Mouse (Mus musculus) MEL (cell line): ENCODE results near the gene Dus2. TPM values are rescaled to one million over a fixed set of nuclear protein-coding genes. Genes with fewer than 3 reads are reported as not detected.

ENCODE experiments used
- DNase-seq: peaks from one replicate; pipeline ENCODE4 v3.0.0; 2011; ENCODE audit warnings: low read depth, low spot score
- H3K27ac ChIP-seq: 2 replicates; pipeline ENCODE4 v1.5.1; 2012; ENCODE audit warnings: low read depth, mild to moderate bottlenecking, control low read depth, low read length, moderate library complexity; ENCODE audit not compliant: control insufficient read depth
- H3K27me3 ChIP-seq, 2 experiments: fragments of 150-350 bp in 1 of 2; sonication (generic) in 1 of 2; 2 replicates each; pipeline ENCODE4 v1.6.1; 2012; ENCODE audit warnings: low read length in 2 of 2, mild to moderate bottlenecking in 2 of 2, improper control_type of control experiment in 1 of 2, moderate library complexity in 1 of 2; ENCODE audit not compliant: insufficient read depth in 2 of 2, control insufficient read depth in 1 of 2
- H3K36me3 ChIP-seq, 2 experiments: 2 replicates each; pipeline ENCODE4 v1.6.1; 2012 to 2014; ENCODE audit warnings: low read length in 2 of 2, improper control_type of control experiment in 1 of 2, inconsistent platforms in 1 of 2, mild to moderate bottlenecking in 1 of 2; ENCODE audit not compliant: insufficient read depth in 2 of 2, control insufficient read depth in 1 of 2
- H3K4me1 ChIP-seq, 2 experiments: fragments of 150-350 bp in 1 of 2; sonication (generic) in 1 of 2; 2 replicates each; pipeline ENCODE4 v1.6.1; 2012; ENCODE audit warnings: low read length in 2 of 2, improper control_type of control experiment in 1 of 2, mild to moderate bottlenecking in 1 of 2; ENCODE audit not compliant: insufficient read depth in 2 of 2, control insufficient read depth in 1 of 2
- H3K4me3 ChIP-seq, 2 experiments: fragments of 150-350 bp in 1 of 2; sonication (generic) in 1 of 2; 2 replicates each; pipeline ENCODE4 v1.5.1; 2012; ENCODE audit warnings: low read depth in 2 of 2, low read length in 2 of 2, mild to moderate bottlenecking in 2 of 2, moderate library complexity in 2 of 2, control low read depth in 1 of 2, improper control_type of control experiment in 1 of 2; ENCODE audit not compliant: control insufficient read depth in 1 of 2, insufficient read depth in 1 of 2
- H3K79me2 ChIP-seq: 2 replicates; pipeline ENCODE4 v1.6.1; 2012; ENCODE audit warnings: mild to moderate bottlenecking, low read length, moderate library complexity; ENCODE audit not compliant: control insufficient read depth, poor library complexity, insufficient read depth
- H3K9ac ChIP-seq: 2 replicates; pipeline ENCODE4 v1.6.1; 2012; ENCODE audit warnings: low read depth, mild to moderate bottlenecking, control low read depth, low read length, moderate library complexity; ENCODE audit not compliant: control insufficient read depth, poor library complexity, severe bottlenecking
- H3K9me3 ChIP-seq: fragments of 150-350 bp; sonication (generic); replicated peaks from 2 replicates; pipeline ENCODE4 v1.6.1; 2012; ENCODE audit warnings: mild to moderate bottlenecking, low read length, improper control_type of control experiment, moderate library complexity; ENCODE audit not compliant: insufficient read depth
- BHLHE40 ChIP-seq: IDR thresholded peaks from 2 replicates; pipeline ENCODE4 v1.6.1; 2012; ENCODE audit warnings: low read depth, mild to moderate bottlenecking, inconsistent platforms, low read length, improper control_type of control experiment, borderline replicate concordance
- CHD1 ChIP-seq: IDR thresholded peaks from 2 replicates; pipeline ENCODE4 v1.6.1; 2012; ENCODE audit warnings: low read depth, mild to moderate bottlenecking, inconsistent platforms, low read length, improper control_type of control experiment
- E2F4 ChIP-seq: IDR thresholded peaks from 2 replicates; pipeline ENCODE4 v1.6.1; 2011; ENCODE audit warnings: low read depth, low read length, improper control_type of control experiment, borderline replicate concordance
- HCFC1 ChIP-seq: IDR thresholded peaks from 2 replicates; pipeline ENCODE4 v1.6.1; 2012; ENCODE audit warnings: low read depth, mild to moderate bottlenecking, inconsistent platforms, low read length, improper control_type of control experiment, moderate library complexity
- MAFK ChIP-seq: IDR thresholded peaks from 2 replicates; pipeline ENCODE4 v1.6.1; 2011; ENCODE audit warnings: low read depth, mild to moderate bottlenecking, low read length, improper control_type of control experiment, borderline replicate concordance
- MAX ChIP-seq: IDR thresholded peaks from 2 replicates; pipeline ENCODE4 v1.6.1; 2011; ENCODE audit warnings: low read length, improper control_type of control experiment
- MXI1 ChIP-seq: IDR thresholded peaks from 2 replicates; pipeline ENCODE4 v1.6.1; 2011; ENCODE audit warnings: mild to moderate bottlenecking, low read depth, low read length, improper control_type of control experiment
- MYC ChIP-seq: IDR thresholded peaks from 2 replicates; pipeline ENCODE4 v1.6.1; 2011; ENCODE audit warnings: low read depth, mild to moderate bottlenecking, low read length, improper control_type of control experiment, moderate library complexity
- NELFE ChIP-seq: IDR thresholded peaks from 2 replicates; pipeline ENCODE4 v1.6.1; 2011; ENCODE audit warnings: low read depth, low read length, improper control_type of control experiment
- NRF1 ChIP-seq: IDR thresholded peaks from 2 replicates; pipeline ENCODE4 v1.6.1; 2014; ENCODE audit warnings: low read depth, mild to moderate bottlenecking, inconsistent platforms, low read length, improper control_type of control experiment, moderate library complexity; ENCODE audit not compliant: poor library complexity, insufficient read depth, severe bottlenecking
- POLR2A ChIP-seq, 2 experiments: IDR thresholded peaks; 2 replicates each; pipeline ENCODE4 v1.6.1; 2011 to 2012; ENCODE audit warnings: low read length in 2 of 2, mild to moderate bottlenecking in 2 of 2, control low read depth in 1 of 2, improper control_type of control experiment in 1 of 2, low read depth in 1 of 2, moderate library complexity in 1 of 2; ENCODE audit not compliant: control insufficient read depth in 1 of 2, insufficient read depth in 1 of 2, poor library complexity in 1 of 2
- POLR2AphosphoS5 ChIP-seq: IDR thresholded peaks from 2 replicates; pipeline ENCODE4 v1.6.1; 2012; ENCODE audit warnings: low read depth, borderline replicate concordance, mild to moderate bottlenecking, inconsistent platforms, low read length, moderate library complexity, mixed read lengths
- SIN3A ChIP-seq: IDR thresholded peaks from 2 replicates; pipeline ENCODE4 v1.6.1; 2012; ENCODE audit warnings: low read length, improper control_type of control experiment, inconsistent platforms
- TAL1 ChIP-seq: IDR thresholded peaks from 2 replicates; pipeline ENCODE4 v1.6.1; 2012; ENCODE audit warnings: mild to moderate bottlenecking, inconsistent platforms, low read length, moderate library complexity, mixed read lengths
- TBP ChIP-seq: IDR thresholded peaks from 2 replicates; pipeline ENCODE4 v1.8.0; 2011; ENCODE audit warnings: low read depth, low read length, improper control_type of control experiment
- TCF12 ChIP-seq: IDR thresholded peaks from 2 replicates; pipeline ENCODE4 v1.6.1; 2014; ENCODE audit warnings: low read depth, mild to moderate bottlenecking, inconsistent platforms, low read length, improper control_type of control experiment, moderate library complexity
- USF1 ChIP-seq: IDR thresholded peaks from 2 replicates; pipeline ENCODE4 v1.6.1; 2014; ENCODE audit warnings: low read depth, mild to moderate bottlenecking, inconsistent platforms, low read length, improper control_type of control experiment, moderate library complexity
- USF2 ChIP-seq, 2 experiments: IDR thresholded peaks; 2 replicates each; pipeline ENCODE4 v1.6.1; 2011 to 2012; ENCODE audit warnings: improper control_type of control experiment in 2 of 2, low read length in 2 of 2, borderline replicate concordance in 1 of 2, inconsistent platforms in 1 of 2, low read depth in 1 of 2, mild to moderate bottlenecking in 1 of 2; ENCODE audit not compliant: insufficient read depth in 1 of 2
- ZC3H11A ChIP-seq: IDR thresholded peaks from 2 replicates; pipeline ENCODE4 v1.6.1; 2012; ENCODE audit warnings: low read depth, mild to moderate bottlenecking, inconsistent platforms, low read length, improper control_type of control experiment
- ZKSCAN1 ChIP-seq: IDR thresholded peaks from 2 replicates; pipeline ENCODE4 v1.6.1; 2012; ENCODE audit warnings: low read depth, mild to moderate bottlenecking, inconsistent platforms, low read length, improper control_type of control experiment, moderate library complexity
- ZMIZ1 ChIP-seq: IDR thresholded peaks from 2 replicates; pipeline ENCODE4 v1.6.1; 2012; ENCODE audit warnings: low read depth, mild to moderate bottlenecking, inconsistent platforms, low read length, improper control_type of control experiment, moderate library complexity
- polyA plus RNA-seq, 2 experiments: library from polyadenylated mRNA; stranded (reverse) in 1 of 2; unstranded in 1 of 2; fragments of >175 nt in 1 of 2; fragments of >200 nt in 1 of 2; gene quantifications; 2 replicates each; pipeline versions ENCODE4 v1.2.1 to v1.2.4; 2012; ENCODE audit warnings: low replicate concordance in 2 of 2, low read depth in 1 of 2; ENCODE audit not compliant: insufficient read length in 2 of 2, insufficient read depth in 1 of 2, missing spikeins in 1 of 2
- total RNA-seq: library from RNA; depleted of rRNA; stranded (reverse); fragments of 300-350 nt; gene quantifications from 2 replicates; pipeline ENCODE4 v1.2.3, GENCODE M21; 2012

Gene Dus2
- total and polyA plus RNA-seq, 3 experiments, result 9.2 to 11.9 TPM; not detected in 1

DNA sequence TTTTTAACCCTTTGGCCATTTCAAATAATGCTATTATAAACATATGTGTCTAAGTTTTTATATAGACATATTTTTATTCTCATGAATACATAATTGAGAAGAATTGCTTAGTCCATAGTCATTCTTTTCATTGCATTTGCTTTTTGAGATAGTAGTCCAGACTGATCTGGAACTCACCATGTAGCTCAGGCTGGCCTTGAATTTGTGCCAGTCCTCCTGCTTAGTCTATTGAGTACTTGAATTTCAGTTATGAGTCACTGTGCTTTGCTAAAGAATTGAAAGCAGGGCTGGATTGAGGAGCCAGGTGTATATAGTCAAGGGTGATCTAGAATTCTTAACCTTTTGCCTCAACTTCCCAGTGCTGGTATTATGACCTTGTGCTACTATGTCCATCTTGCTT is 83.1 kb downstream of the Dus2 start:
- peaks cover 2 to 13% of the 10 kb centered on the region in 2 experiments; a peak in 3 of 4 replicates for H3K4me1 ChIP-seq
- H3K9ac ChIP-seq, result no peak overlapping the region
- TF ChIP-seq CHD1, result no peak
- no peak for TF ChIP-seq ZKSCAN1
- no peak for TF ChIP-seq NELFE
- TF ChIP-seq MXI1, result no peak
- TF ChIP-seq ZC3H11A, result no peak
- no peak for TF ChIP-seq TAL1
- no peak for TF ChIP-seq USF1
- TF ChIP-seq TBP, result no peak
- no peak for TF ChIP-seq E2F4
- no peak for TF ChIP-seq POLR2A (IDR thresholded peaks at IDR 0.05; ENCODE audit: control insufficient read depth in 1 of 2, insufficient read depth in 1 of 2, low read depth in 1 of 2, low read length in 2 of 2, poor library complexity in 1 of 2)
- no peak for TF ChIP-seq SIN3A
- no peak for TF ChIP-seq ZMIZ1
- TF ChIP-seq HCFC1, result no peak
- no peak for TF ChIP-seq MAFK
- no peak for TF ChIP-seq MYC
- no peak for DNase-seq
- H3K79me2 ChIP-seq, result peaks cover 55% of the 10 kb centered on the region
- no peak overlapping the region for H3K4me3 ChIP-seq
- peaks cover 6 to 19% of the 10 kb centered on the region in 2 experiments for H3K36me3 ChIP-seq
- H3K9me3 ChIP-seq, result no peaks in the 10 kb centered on the region
- H3K27ac ChIP-seq, result no peak overlapping the region
- no peaks in the 10 kb centered on the region for H3K27me3 ChIP-seq

DNA sequence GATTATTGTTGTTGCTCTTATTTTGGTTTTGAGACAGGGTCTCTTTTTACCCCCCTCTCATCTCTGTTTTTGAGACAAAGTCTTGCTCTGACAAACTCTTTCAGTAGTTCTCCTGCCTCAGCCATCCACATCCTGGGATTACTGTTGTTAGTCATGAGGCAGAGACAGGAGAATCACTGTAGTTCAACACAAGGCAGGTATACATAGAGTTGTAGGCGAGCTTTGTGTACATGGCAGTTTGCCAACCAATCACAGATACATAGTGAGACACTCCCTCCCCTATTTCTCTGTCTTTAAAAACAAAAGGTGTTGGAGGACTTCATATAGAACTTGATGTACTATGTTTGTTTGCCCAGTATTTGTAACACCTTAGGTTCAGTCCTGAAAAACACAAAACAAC is 83.5 kb downstream of the Dus2 start:
- H3K27ac ChIP-seq, result no peak overlapping the region
- H3K9me3 ChIP-seq, result no peaks in the 10 kb centered on the region
- peaks cover 54% of the 10 kb centered on the region for H3K79me2 ChIP-seq
- H3K4me1 ChIP-seq, result peaks cover 2 to 13% of the 10 kb centered on the region in 2 experiments; a peak in 3 of 4 replicates
- H3K4me3 ChIP-seq, result no peak overlapping the region
- no peaks in the 10 kb centered on the region for H3K27me3 ChIP-seq
- H3K9ac ChIP-seq, result no peak overlapping the region
- DNase-seq, result no peak
- H3K36me3 ChIP-seq, result peaks cover 6 to 19% of the 10 kb centered on the region in 2 experiments
- TF ChIP-seq ZKSCAN1, result no peak
- no peak for TF ChIP-seq MYC
- no peak for TF ChIP-seq BHLHE40
- no peak for TF ChIP-seq USF2 (IDR thresholded peaks at IDR 0.05; ENCODE audit: borderline replicate concordance in 1 of 2, insufficient read depth in 1 of 2, low read depth in 1 of 2, low read length in 2 of 2)
- TF ChIP-seq ZMIZ1, result no peak
- no peak for TF ChIP-seq NRF1
- no peak for TF ChIP-seq TCF12
- no peak for TF ChIP-seq HCFC1
- no peak for TF ChIP-seq USF1
- no peak for TF ChIP-seq POLR2AphosphoS5
- TF ChIP-seq E2F4, result no peak
- TF ChIP-seq POLR2A (IDR thresholded peaks at IDR 0.05; ENCODE audit: control insufficient read depth in 1 of 2, insufficient read depth in 1 of 2, low read depth in 1 of 2, low read length in 2 of 2, poor library complexity in 1 of 2), result no peak
- no peak for TF ChIP-seq MAX
